Mouse (Mus musculus): Measurements from ENCODE around the gene Atad5. TPM values are rescaled to one million over a fixed set of nuclear protein-coding genes. Genes with fewer than 3 reads are reported as not detected.
A peak's percentile ranks its signal among the peaks of the same experiment; 100 is the strongest.

Atad5 gene
- polyA plus RNA-seq, 1 experiment from 2014 or later: 4.6 TPM

DNA sequence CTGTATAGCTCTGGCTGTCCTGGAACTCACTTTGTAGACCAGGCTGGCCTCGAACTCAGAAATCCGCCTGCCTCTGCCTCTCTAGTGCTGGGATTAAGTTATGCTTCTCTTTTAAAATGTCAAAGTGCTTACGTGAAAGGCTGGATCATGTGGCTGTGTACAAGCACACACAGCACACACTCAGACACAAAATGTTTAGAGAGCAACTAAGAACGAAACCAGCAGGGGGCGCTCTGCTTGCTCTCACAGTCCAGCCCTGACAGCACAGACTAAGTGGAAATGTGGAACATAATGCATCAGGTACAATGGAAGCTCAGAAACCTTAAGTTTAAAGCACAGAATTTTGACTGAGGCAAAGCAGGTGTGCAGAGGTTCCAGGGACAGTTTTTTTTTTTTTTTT is 2.4 kb upstream of the Atad5 start:
- Histone ChIP-seq H3K27me3 (no peaks in the 10 kb centered on the region), H3K4me2 (no peak overlapping the region), H3K4me1 (replicated peaks) (peaks cover 11% of the 10 kb centered on the region), H3K9ac (no peak overlapping the region), H3K9me3 (no peaks in the 10 kb centered on the region), H3K4me3 (no peak overlapping the region), H3K27ac (replicated peaks) (no peak overlapping the region), H3K36me3 (no peaks in the 10 kb centered on the region)
- 10% methylated on average over 5 of the region's 5 CpGs for WGBS
- peak; percentile 71; the same call in 1 of the 2 replicates for ATAC-seq (ENCODE audit: low FRiP score, low read depth)

DNA sequence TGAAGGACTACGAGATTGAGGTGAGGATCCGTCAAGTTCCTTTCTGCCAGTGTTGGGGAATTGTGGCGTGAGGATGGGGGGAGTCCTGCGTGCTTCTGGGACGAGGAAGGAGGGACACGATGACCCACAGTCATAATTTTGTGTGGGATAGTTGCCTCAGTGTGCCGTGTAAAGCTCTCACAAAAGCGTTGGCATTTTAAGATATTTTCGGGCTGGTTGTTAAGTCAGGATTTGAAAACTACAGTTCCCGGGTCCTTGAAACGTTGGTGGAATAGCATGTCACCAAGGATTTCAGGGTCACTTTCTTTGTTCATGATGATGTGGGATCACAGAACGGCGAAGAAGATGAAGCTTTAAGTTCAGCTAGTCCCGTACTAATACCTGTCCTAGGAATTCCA is 616 bp downstream of the Atad5 start:
- Histone ChIP-seq H3K27me3 (no peaks in the 10 kb centered on the region), H3K36me3 (no peaks in the 10 kb centered on the region), H3K4me3 (peak overlapping the region; percentile 85), H3K27ac (replicated peaks) (no peak overlapping the region), H3K9me3 (no peaks in the 10 kb centered on the region), H3K4me2 (peak overlapping the region; percentile 86), H3K9ac (peak overlapping the region; percentile 59), H3K4me1 (replicated peaks) (peaks cover 11% of the 10 kb centered on the region)
- 1% methylated on average over 14 of the region's 14 CpGs for WGBS
- ATAC-seq (ENCODE audit: low FRiP score, low read depth): no peak

DNA sequence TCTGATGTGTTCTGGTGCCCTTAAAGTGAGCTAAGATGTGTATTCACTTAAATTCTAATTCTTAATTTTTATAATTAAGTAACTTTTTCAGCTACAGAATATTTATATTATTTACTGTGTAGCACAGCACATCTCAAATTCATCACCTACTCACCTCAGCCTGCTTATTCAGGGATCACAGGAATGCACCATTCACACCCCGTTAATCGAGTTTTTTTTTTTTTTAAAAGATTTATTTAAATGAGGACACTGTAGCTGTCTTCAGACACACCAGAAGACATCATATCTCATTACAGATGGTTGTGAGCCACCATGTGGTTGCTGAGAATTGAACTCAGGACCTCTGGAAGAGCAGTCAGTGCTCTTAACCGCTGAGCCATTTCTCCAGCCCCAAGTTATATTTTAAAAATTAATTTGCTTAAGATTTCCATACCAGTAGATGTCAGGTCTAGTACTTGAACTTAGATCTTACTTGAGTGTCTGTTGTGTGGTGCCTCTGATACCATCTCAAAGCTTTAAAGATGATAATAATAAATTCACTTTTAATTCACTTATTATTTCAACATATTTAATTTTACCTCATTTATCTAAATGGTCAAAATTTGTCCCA is 1.5 kb downstream of the Atad5 start:
- no peak for ATAC-seq (ENCODE audit: low FRiP score, low read depth)
- Histone ChIP-seq H3K9me3 (no peaks in the 10 kb centered on the region), H3K4me1 (replicated peaks) (peaks cover 11% of the 10 kb centered on the region), H3K36me3 (no peaks in the 10 kb centered on the region), H3K27me3 (no peaks in the 10 kb centered on the region), H3K4me2 (peak overlapping the region; percentile 86), H3K9ac (no peak overlapping the region), H3K27ac (replicated peaks) (no peak overlapping the region), H3K4me3 (peak overlapping the region; percentile 85)
- WGBS: 59% methylated on average over 3 of the region's 3 CpGs

DNA sequence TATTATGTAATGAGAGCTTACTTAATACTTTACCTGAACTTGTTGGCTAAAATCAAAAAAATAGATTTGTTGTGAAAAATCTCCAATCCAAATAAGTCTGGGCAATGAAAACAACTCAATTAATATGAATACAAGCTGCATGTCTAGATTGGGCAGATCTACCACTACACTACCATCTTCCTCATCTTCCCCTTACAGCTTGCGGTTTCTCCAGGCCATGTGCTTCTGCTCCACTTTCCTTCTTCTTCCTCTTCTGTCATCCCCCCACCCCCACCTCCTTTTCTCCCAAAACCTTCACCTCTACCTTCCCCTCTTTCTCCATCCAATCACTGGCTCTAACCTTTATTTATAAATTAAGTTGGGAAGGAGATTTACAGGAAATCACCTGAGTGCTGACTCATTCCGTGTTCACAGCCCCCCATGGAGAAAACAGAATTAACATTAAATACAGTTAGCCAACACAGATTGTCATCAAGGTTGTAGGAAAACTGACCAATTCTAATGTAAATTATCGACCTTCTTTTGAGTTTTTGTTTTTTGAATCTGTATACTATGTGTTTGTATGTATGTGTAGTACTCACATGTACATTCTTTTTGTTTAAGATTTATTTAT is 9.3 kb downstream of the Atad5 start:
- no peak overlapping the region for H3K9ac ChIP-seq
- ATAC-seq (ENCODE audit: low FRiP score, low read depth): no peak
- 96% methylated on average over 3 of the region's 3 CpGs for WGBS
- no peak overlapping the region for H3K4me3 ChIP-seq
- H3K36me3 ChIP-seq: peaks cover 21% of the 10 kb centered on the region
- no peak overlapping the region for H3K27ac ChIP-seq (replicated peaks)
- H3K4me2 ChIP-seq: no peak overlapping the region
- H3K9me3 ChIP-seq: no peaks in the 10 kb centered on the region
- no peaks in the 10 kb centered on the region for H3K27me3 ChIP-seq
- no peaks in the 10 kb centered on the region for H3K4me1 ChIP-seq (replicated peaks)

DNA sequence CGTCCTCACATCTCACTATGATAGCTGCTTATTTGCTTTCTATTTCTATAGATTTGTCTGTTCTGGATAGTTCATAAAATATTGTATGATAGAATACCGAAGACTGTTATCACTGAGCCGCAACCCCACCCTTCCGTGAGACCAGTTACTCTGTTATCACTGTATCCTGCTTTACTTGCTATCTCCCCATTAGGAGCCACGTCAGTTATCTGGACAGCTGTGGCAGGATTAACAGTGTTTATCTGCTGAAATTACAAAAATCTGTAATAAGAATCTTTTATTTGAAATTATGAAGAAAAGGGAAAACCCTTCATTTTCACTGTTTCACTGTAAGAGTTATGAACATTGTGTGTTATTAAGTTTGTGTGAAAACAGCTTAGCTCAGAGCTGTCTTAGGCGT is 12.1 kb downstream of the Atad5 start:
- no peak overlapping the region for H3K4me2 ChIP-seq
- no peaks in the 10 kb centered on the region for H3K9me3 ChIP-seq
- no peak overlapping the region for H3K27ac ChIP-seq (replicated peaks)
- no peaks in the 10 kb centered on the region for H3K4me1 ChIP-seq (replicated peaks)
- H3K27me3 ChIP-seq: no peaks in the 10 kb centered on the region
- H3K9ac ChIP-seq: no peak overlapping the region
- H3K36me3 ChIP-seq: peaks cover 25% of the 10 kb centered on the region
- H3K4me3 ChIP-seq: no peak overlapping the region
- 97% methylated on average over 6 of the region's 6 CpGs for WGBS
- no peak for ATAC-seq (ENCODE audit: low FRiP score, low read depth)

GRCm38 (mm10) chr11:80104407-80104806 is 15.2 kb downstream of the Atad5 start:
- no peaks in the 10 kb centered on the region for H3K27me3 ChIP-seq
- H3K36me3 ChIP-seq: peaks cover 30% of the 10 kb centered on the region
- no peak overlapping the region for H3K4me2 ChIP-seq
- no peaks in the 10 kb centered on the region for H3K9me3 ChIP-seq
- H3K9ac ChIP-seq: no peak overlapping the region
- 97% methylated on average over 1 of the region's 1 CpGs for WGBS
- no peaks in the 10 kb centered on the region for H3K4me1 ChIP-seq (replicated peaks)
- H3K4me3 ChIP-seq: no peak overlapping the region
- H3K27ac ChIP-seq (replicated peaks): no peak overlapping the region
- no peak for ATAC-seq (ENCODE audit: low FRiP score, low read depth)

- Histone ChIP-seq H3K4me1 (replicated peaks) (no peaks in the 10 kb centered on the region), H3K4me2 (no peak overlapping the region), H3K27ac (replicated peaks) (no peak overlapping the region), H3K9me3 (no peaks in the 10 kb centered on the region), H3K27me3 (no peaks in the 10 kb centered on the region), H3K4me3 (no peak overlapping the region), H3K9ac (no peak overlapping the region), H3K36me3 (peaks cover 40% of the 10 kb centered on the region)
- 85% methylated on average over 1 of the region's 1 CpGs for WGBS
- ATAC-seq (ENCODE audit: low FRiP score, low read depth): no peak
Measured at GRCm38 (mm10) chr11:80116411-80116810, 27.2 kb downstream of the Atad5 start.

- 73% methylated on average over 1 of the region's 1 CpGs for WGBS
- H3K36me3 ChIP-seq: peaks cover 41% of the 10 kb centered on the region
- no peak for ATAC-seq (ENCODE audit: low FRiP score, low read depth)
- H3K9me3 ChIP-seq: no peaks in the 10 kb centered on the region
- no peak overlapping the region for H3K4me2 ChIP-seq
- no peak overlapping the region for H3K4me3 ChIP-seq
- no peaks in the 10 kb centered on the region for H3K27me3 ChIP-seq
- H3K9ac ChIP-seq: no peak overlapping the region
- no peaks in the 10 kb centered on the region for H3K4me1 ChIP-seq (replicated peaks)
- H3K27ac ChIP-seq (replicated peaks): no peak overlapping the region
Measured at GRCm38 (mm10) chr11:80132050-80132449, 42.9 kb downstream of the Atad5 start.

DNA sequence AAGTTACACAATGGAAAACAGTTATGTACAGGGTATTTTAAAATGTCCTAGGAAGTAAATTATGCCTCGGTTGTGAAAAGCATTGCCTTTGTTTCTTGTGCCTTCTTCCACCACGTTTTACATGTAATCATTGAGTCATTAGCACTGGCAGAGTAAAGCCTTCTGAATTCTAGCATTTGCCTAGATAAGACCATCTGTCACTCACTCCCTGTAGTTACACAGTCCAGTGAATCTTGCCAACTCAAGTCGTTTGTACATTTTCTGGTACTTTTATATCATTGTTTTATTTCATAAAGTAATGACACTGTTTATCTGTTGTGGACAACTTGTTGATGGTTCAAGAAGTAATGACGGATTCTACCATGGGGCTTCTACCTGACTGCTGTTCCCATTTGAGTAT is 45.5 kb downstream of the Atad5 start:
- Histone ChIP-seq H3K4me1 (replicated peaks) (no peaks in the 10 kb centered on the region), H3K27ac (replicated peaks) (no peak overlapping the region), H3K27me3 (no peaks in the 10 kb centered on the region), H3K4me3 (no peak overlapping the region), H3K4me2 (no peak overlapping the region), H3K9me3 (no peaks in the 10 kb centered on the region), H3K9ac (no peak overlapping the region), H3K36me3 (peaks cover 33% of the 10 kb centered on the region)
- 82% methylated on average over 4 of the region's 4 CpGs for WGBS
- no peak for ATAC-seq (ENCODE audit: low FRiP score, low read depth)

- no peaks in the 10 kb centered on the region for H3K27me3 ChIP-seq
- WGBS: 84% methylated on average over 11 of the region's 11 CpGs
- H3K9me3 ChIP-seq: no peaks in the 10 kb centered on the region
- H3K36me3 ChIP-seq: peaks cover 30% of the 10 kb centered on the region
- no peak overlapping the region for H3K4me3 ChIP-seq
- ATAC-seq (ENCODE audit: low FRiP score, low read depth): no peak
- H3K27ac ChIP-seq (replicated peaks): no peak overlapping the region
- H3K4me1 ChIP-seq (replicated peaks): peaks cover 5% of the 10 kb centered on the region
- H3K4me2 ChIP-seq: no peak overlapping the region
- no peak overlapping the region for H3K9ac ChIP-seq
Measured at GRCm38 (mm10) chr11:80135954-80136683, 46.9 kb downstream of the Atad5 start.

- Histone ChIP-seq H3K4me3 (no peak overlapping the region), H3K9ac (no peak overlapping the region), H3K9me3 (no peaks in the 10 kb centered on the region), H3K27me3 (no peaks in the 10 kb centered on the region), H3K4me2 (no peak overlapping the region), H3K27ac (replicated peaks) (no peak overlapping the region), H3K36me3 (peaks cover 27% of the 10 kb centered on the region), H3K4me1 (replicated peaks) (peaks cover 8% of the 10 kb centered on the region)
- ATAC-seq (ENCODE audit: low FRiP score, low read depth): no peak
- 91% methylated on average over 13 of the region's 13 CpGs for WGBS
Measured at GRCm38 (mm10) chr11:80136786-80137185, 47.6 kb downstream of the Atad5 start.

- no peak for ATAC-seq (ENCODE audit: low FRiP score, low read depth)
- no peak overlapping the region for H3K4me2 ChIP-seq
- no peak overlapping the region for H3K4me3 ChIP-seq
- 92% methylated on average over 5 of the region's 5 CpGs for WGBS
- H3K27ac ChIP-seq (replicated peaks): no peak overlapping the region
- H3K4me1 ChIP-seq (replicated peaks): peaks cover 14% of the 10 kb centered on the region
- peaks cover 18% of the 10 kb centered on the region for H3K36me3 ChIP-seq
- no peaks in the 10 kb centered on the region for H3K27me3 ChIP-seq
- H3K9ac ChIP-seq: no peak overlapping the region
- no peaks in the 10 kb centered on the region for H3K9me3 ChIP-seq
Measured at GRCm38 (mm10) chr11:80137773-80138172, 48.6 kb downstream of the Atad5 start.

Measured in hindbrain, embryonic 15.5 days (tissue).